Mouse (Mus musculus): ENCODE results near the gene C1qtnf1. TPM values are rescaled to one million over a fixed set of nuclear protein-coding genes. Genes with fewer than 3 reads are reported as not detected.

C1qtnf1 gene
- total RNA-seq, 1 experiment: 0.36 TPM

DNA sequence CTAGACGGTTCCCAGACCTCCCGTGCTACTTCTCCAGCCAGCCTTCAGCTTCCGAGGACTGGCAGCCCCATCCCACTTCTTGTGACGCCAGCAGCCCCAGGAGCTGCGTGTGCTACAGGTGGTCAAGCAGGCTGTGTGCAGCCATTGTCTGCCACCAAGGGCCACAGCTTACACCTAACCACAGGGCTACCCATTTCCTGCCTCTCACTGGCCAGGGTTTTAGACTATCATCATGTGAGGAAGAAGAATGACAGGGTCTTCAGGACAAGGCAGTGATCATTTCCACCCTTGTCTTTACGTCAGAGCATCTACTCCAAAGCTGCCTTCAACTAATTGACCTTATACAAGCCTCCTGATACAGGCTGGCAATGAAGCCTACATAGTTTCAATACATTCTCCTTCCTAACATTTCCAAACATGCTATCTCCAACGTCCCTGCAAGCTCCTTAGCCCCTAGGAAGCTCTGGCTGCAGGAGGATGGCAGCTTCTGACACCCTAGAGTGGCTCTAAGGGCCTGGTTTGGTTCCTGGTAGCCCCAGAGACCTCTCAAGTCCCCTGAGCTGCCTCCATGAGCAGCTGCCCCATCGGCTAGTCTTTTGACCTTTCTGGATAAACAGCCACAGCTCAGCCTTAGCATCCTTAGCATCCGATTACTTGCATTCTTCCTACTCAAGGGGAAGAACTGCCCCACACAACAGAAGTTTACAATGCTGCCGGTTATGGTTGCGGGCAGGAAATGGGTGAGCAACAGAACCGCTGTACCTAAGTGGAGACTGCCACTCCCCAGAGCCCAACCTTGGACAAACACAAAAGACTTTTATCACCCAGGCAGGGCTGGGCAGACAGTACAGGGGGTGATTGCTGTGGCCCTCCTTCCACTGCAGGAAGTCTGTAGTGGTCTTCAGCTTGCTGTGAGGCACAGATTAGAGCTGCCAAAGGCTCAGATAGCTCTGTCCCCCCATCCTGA, 18.6 kb upstream of the C1qtnf1 start:
- Histone ChIP-seq H3K27ac (ENCODE audit: insufficient read depth, low read depth, low read length, poor library complexity, severe bottlenecking) (no peak overlapping the region), H3K36me3 (ENCODE audit: control insufficient read depth, insufficient read depth, low read length, poor library complexity, severe bottlenecking) (peaks cover 15% of the 10 kb centered on the region), H3K4me3 (ENCODE audit: insufficient read depth in 1 of 2, low read depth in 1 of 2, low read length in 2 of 2, poor library complexity in 1 of 2, severe bottlenecking in 1 of 2) (no peak overlapping the region), H3K4me1 (ENCODE audit: control insufficient read depth in 2 of 2, insufficient read depth in 2 of 2, low read length in 2 of 2, poor library complexity in 1 of 2) (peaks cover 2 to 4% of the 10 kb centered on the region in 2 experiments; a peak in 2 of 4 replicates), H3K9ac (ENCODE audit: insufficient read depth, low read depth, low read length, poor library complexity, severe bottlenecking) (no peak overlapping the region), H3K9me3 (ENCODE audit: control insufficient read depth, insufficient read depth, low read depth, low read length) (no peaks in the 10 kb centered on the region)
- in situ Hi-C loops (cut with MboI; ENCODE audit: low sequenced_read_pairs in 2 of 2, unreplicated experiment in 2 of 2): no loop called here
- TF ChIP-seq CHD2 (IDR thresholded peaks at IDR 0.05; ENCODE audit: low read depth, low read length): no peak
- TF ChIP-seq MAFK (IDR thresholded peaks at IDR 0.05; ENCODE audit: insufficient read depth, low read depth, low read length): no peak
- no peak for TF ChIP-seq ZC3H11A (IDR thresholded peaks at IDR 0.05; ENCODE audit: borderline replicate concordance, low read depth, low read length)
- TF ChIP-seq HCFC1 (IDR thresholded peaks at IDR 0.05; ENCODE audit: borderline replicate concordance, insufficient read depth, low read length): no peak
- no peak for TF ChIP-seq ZNF384 (IDR thresholded peaks at IDR 0.05; ENCODE audit: low read depth, low read length)
- no peak for DNase-seq (ENCODE audit: low read depth, low spot score)

DNA sequence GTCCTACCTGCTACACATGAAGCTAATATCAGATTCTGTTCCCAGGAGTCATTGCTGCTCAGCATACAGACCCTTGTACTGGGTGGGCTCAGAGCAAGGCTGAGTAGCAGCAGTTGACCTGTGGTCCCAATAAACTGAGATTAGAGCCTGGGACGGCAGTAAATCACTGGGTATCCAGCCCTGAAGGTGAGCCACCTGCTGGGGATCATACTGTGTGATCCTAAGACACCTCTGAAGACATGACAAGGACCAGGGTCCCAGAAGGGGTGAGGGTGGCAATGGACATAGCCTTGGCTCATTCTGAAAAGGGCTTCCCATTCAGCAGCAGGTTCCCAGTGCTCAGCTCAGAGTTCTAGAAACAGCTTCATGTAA, 17.9 kb upstream of the C1qtnf1 start:
- no peak for TF ChIP-seq ZNF384 (IDR thresholded peaks at IDR 0.05; ENCODE audit: low read depth, low read length)
- no peak for TF ChIP-seq ZC3H11A (IDR thresholded peaks at IDR 0.05; ENCODE audit: borderline replicate concordance, low read depth, low read length)
- no peak overlapping the region for H3K4me3 ChIP-seq (ENCODE audit: insufficient read depth in 1 of 2, low read depth in 1 of 2, low read length in 2 of 2, poor library complexity in 1 of 2, severe bottlenecking in 1 of 2)
- in situ Hi-C loops (cut with MboI; ENCODE audit: low sequenced_read_pairs in 2 of 2, unreplicated experiment in 2 of 2): no loop called here
- H3K36me3 ChIP-seq (ENCODE audit: control insufficient read depth, insufficient read depth, low read length, poor library complexity, severe bottlenecking): peaks cover 15% of the 10 kb centered on the region
- DNase-seq (ENCODE audit: low read depth, low spot score): no peak
- H3K9me3 ChIP-seq (ENCODE audit: control insufficient read depth, insufficient read depth, low read depth, low read length): no peaks in the 10 kb centered on the region
- no peak overlapping the region for H3K9ac ChIP-seq (ENCODE audit: insufficient read depth, low read depth, low read length, poor library complexity, severe bottlenecking)
- H3K4me1 ChIP-seq (ENCODE audit: control insufficient read depth in 2 of 2, insufficient read depth in 2 of 2, low read length in 2 of 2, poor library complexity in 1 of 2): peaks cover 2 to 4% of the 10 kb centered on the region in 2 experiments; a peak in 2 of 4 replicates
- no peak overlapping the region for H3K27ac ChIP-seq (ENCODE audit: insufficient read depth, low read depth, low read length, poor library complexity, severe bottlenecking)

GRCm38 (mm10) chr11:118410479-118410878, 17.5 kb upstream of the C1qtnf1 start:
- DNase-seq (ENCODE audit: low read depth, low spot score): no peak
- Histone ChIP-seq H3K36me3 (ENCODE audit: control insufficient read depth, insufficient read depth, low read length, poor library complexity, severe bottlenecking) (peaks cover 15% of the 10 kb centered on the region), H3K4me3 (ENCODE audit: insufficient read depth in 1 of 2, low read depth in 1 of 2, low read length in 2 of 2, poor library complexity in 1 of 2, severe bottlenecking in 1 of 2) (no peak overlapping the region), H3K9ac (ENCODE audit: insufficient read depth, low read depth, low read length, poor library complexity, severe bottlenecking) (no peak overlapping the region), H3K4me1 (ENCODE audit: control insufficient read depth in 2 of 2, insufficient read depth in 2 of 2, low read length in 2 of 2, poor library complexity in 1 of 2) (peaks cover 2 to 4% of the 10 kb centered on the region in 2 experiments; a peak in 2 of 4 replicates), H3K9me3 (ENCODE audit: control insufficient read depth, insufficient read depth, low read depth, low read length) (no peaks in the 10 kb centered on the region), H3K27ac (ENCODE audit: insufficient read depth, low read depth, low read length, poor library complexity, severe bottlenecking) (no peak overlapping the region)
- in situ Hi-C loops (cut with MboI; ENCODE audit: low sequenced_read_pairs in 2 of 2, unreplicated experiment in 2 of 2): no loop called here
- TF ChIP-seq HCFC1 (IDR thresholded peaks at IDR 0.05; ENCODE audit: borderline replicate concordance, insufficient read depth, low read length) (no peak), CHD2 (IDR thresholded peaks at IDR 0.05; ENCODE audit: low read depth, low read length) (no peak), ZC3H11A (IDR thresholded peaks at IDR 0.05; ENCODE audit: borderline replicate concordance, low read depth, low read length) (no peak)

DNA sequence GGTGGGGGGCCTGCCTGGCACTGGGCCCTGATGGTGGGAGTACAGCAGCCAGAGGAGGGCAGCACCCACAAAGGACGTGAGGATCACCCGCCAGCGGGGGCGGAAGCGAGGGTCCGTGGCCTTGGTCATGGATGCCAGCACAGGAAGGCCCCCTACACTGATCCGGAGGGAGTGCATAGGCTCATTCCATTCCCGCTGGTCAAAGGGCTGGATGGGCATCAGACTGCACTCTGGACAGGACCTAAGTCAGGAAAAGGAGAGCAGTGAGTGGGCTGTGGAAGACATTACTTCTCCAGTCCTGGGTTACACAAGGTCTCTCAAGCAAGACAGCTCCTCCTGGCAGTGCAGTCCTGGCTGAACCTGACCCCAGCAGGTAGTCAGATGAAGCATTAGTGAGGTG, 16.7 kb upstream of the C1qtnf1 start:
- no peak for DNase-seq (ENCODE audit: low read depth, low spot score)
- H3K36me3 ChIP-seq (ENCODE audit: control insufficient read depth, insufficient read depth, low read length, poor library complexity, severe bottlenecking): peaks cover 15% of the 10 kb centered on the region
- in situ Hi-C loops (cut with MboI; ENCODE audit: low sequenced_read_pairs in 2 of 2, unreplicated experiment in 2 of 2): no loop called here

More for the DNA sequence above, 16.7 kb upstream of the C1qtnf1 start:
- H3K4me3 ChIP-seq (ENCODE audit: insufficient read depth in 1 of 2, low read depth in 1 of 2, low read length in 2 of 2, poor library complexity in 1 of 2, severe bottlenecking in 1 of 2): no peak overlapping the region
- no peak overlapping the region for H3K27ac ChIP-seq (ENCODE audit: insufficient read depth, low read depth, low read length, poor library complexity, severe bottlenecking)
- H3K9me3 ChIP-seq (ENCODE audit: control insufficient read depth, insufficient read depth, low read depth, low read length): no peaks in the 10 kb centered on the region
- H3K9ac ChIP-seq (ENCODE audit: insufficient read depth, low read depth, low read length, poor library complexity, severe bottlenecking): no peak overlapping the region
- H3K4me1 ChIP-seq (ENCODE audit: control insufficient read depth in 2 of 2, insufficient read depth in 2 of 2, low read length in 2 of 2, poor library complexity in 1 of 2): peaks cover 2 to 4% of the 10 kb centered on the region in 2 experiments; a peak in 2 of 4 replicates
- TF ChIP-seq ZNF384 (IDR thresholded peaks at IDR 0.05; ENCODE audit: low read depth, low read length) (no peak), ZC3H11A (IDR thresholded peaks at IDR 0.05; ENCODE audit: borderline replicate concordance, low read depth, low read length) (no peak), CHD2 (IDR thresholded peaks at IDR 0.05; ENCODE audit: low read depth, low read length) (no peak), MAFK (IDR thresholded peaks at IDR 0.05; ENCODE audit: insufficient read depth, low read depth, low read length) (no peak), HCFC1 (IDR thresholded peaks at IDR 0.05; ENCODE audit: borderline replicate concordance, insufficient read depth, low read length) (no peak)
